Mouse (Mus musculus) skeletal muscle tissue, postnatal 0 days (tissue): Measurements from ENCODE around the gene Ranbp3. TPM values are rescaled to one million over a fixed set of nuclear protein-coding genes. Genes with fewer than 3 reads are reported as not detected.

ENCODE experiments used
- polyA plus RNA-seq: library from polyadenylated mRNA; unstranded; fragments of >200 nt; fragmentation: Nextera tagmentation; extraction: Ambion mirVana; gene quantifications from 2 replicates; pipeline ENCODE4 v1.2.1, GENCODE M21; 2015

Gene Ranbp3
- 36.7 and 39.3 TPM in 2 replicates for polyA plus RNA-seq

DNA sequence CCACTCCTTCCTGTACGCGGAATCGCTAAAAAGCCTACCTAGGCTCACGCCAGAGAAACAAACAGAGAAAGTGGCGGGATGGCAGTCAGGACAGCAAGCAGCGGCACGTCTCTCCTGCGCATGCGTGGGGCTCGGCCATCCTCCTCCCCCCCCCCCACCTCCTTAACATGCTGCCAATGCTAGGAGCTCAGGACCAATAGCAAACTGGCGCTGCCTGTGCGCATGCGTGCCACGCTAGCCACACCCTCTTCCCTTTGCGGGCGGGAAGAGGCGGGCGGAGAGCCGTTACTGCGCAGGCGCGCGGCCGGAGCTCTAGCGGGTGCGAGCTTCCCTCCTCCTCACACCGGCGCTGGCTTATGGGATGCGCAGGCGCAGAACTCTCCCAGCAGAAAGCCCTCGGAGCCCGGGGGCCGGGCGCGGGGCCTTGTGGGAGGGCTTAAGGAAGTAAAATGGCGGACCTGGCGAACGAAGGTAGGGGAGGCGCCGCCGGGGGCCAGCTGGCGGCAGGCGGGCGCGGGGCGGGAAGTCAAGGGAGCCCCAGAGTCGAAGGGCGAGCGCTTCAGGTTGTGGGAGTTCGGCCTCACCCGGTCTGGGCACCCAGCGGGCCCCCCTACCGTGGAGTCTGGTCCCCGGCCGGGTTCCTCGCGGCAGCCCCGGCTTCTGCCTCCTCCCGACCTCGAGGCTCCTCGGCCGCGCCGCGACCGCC is at the start of gene Ranbp3:
Ranbp3 (plus strand) TSS at position 354 of the 706 bp plus-strand sequence.

DNA sequence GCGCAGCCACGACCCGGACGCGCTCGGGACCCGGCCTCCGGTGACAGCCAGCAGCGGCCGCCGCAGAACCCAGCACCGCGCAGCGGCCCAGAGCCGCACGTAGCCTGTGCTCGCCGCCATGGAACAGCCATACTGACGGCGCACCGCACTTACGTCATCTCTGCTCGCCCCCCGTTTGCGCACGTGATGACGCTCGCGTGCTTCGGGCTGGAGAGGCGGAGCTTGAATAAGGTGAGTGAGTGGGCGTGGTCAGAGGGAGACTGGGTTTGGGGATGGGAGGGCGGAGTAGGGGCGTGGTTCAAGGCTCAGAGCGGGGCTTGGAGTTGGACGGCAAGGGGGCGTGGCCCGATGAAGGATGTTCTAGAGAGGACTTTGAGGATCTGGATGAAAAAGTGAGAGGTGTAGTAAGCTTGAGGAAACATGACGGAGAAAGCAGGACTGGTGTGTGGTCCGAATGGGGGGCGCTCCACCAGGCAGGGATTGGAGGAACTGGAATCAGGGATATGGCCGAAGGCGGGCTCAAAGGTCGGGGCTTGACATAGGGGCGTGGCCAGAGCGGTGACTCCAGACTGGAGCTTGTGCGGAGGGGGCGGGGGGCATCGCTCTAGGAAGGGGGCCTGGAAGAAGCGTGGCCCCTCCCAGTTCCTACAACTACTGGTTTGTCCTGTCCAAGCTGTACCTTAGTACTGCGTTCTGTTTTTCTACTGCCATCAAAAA is 46.2 kb upstream of the Ranbp3 start, which contains the start of gene Lonp1:
Lonp1 (minus strand) TSS at position 134 of the 717 bp plus-strand sequence.

DNA sequence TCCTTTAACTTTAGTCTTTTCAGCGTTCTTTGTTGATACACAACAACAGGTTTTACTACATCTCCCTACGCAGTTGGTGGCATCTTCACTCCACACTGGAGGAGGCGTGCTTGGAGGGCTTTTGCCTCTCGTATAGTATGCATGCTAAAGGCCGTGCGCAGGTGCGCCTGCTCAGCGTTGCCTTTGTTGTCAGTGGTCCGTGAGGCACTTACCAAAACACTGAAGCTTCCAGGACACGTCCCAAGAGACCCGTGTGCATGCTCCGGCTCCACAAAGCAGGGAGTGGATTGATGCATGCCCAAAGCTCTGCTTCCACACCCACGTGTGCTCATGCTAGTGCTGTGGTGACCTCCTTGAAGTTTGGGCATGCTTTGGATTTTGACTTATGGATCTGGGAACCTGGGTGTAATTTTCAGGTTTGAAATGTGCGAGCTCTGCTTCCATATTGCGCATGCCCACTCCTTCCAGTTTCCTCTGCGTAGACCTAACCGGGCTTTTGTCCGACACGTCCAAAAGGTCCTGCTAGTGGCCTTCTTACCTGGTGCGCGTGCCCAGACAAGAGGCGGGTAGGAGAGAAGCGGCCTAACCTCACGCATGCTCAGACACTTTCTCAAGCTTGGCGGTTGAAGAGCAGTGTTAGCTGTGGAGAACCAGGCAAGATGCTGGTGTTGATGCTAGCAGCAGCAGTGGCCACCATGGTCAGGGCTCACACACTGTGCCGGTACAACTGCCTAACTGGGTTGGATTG is 45.4 kb upstream of the Ranbp3 start, which contains the start of gene Catsperd:
Catsperd (plus strand) TSS at position 614 of the 748 bp plus-strand sequence.

DNA sequence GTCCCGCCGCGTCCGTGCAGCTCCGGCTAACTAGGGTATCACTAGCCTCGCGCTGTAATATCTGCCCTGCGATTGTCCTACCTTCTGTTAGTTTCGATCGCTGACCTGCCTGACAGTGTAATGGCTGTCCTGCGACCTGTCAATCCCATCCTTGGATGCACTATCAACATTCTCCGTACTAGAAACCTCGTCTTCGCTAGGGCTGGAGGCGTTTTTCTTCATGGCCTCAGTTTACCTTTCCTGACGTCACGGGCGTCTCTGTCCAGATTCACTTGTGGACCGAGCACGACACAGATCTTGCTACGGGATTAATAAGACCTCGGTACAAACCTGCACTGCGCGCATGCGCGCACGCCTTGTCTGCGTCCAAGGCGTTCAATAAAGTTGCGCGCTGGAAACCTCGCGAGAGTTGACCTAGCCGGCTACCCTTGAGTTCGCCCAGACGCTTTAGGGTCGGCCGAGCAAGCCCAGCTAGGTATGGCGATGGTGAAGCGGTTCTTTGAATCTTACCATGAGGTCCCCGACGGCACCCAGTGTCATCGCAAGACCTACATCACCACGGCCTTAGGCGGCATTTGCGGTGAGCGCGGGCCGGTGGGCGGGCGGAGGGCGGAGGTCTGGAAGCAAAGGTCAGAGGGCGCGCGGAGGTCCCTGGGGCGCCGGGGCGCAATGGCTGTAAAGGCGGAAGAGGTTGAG is 44.4 kb downstream of the Ranbp3 start, which contains the start of the genes Ndufa11 and Vmac:
Ndufa11 (plus strand) TSS at position 405 of the 696 bp plus-strand sequence.
Vmac (minus strand) TSS at position 660 of the 696 bp plus-strand sequence.

DNA sequence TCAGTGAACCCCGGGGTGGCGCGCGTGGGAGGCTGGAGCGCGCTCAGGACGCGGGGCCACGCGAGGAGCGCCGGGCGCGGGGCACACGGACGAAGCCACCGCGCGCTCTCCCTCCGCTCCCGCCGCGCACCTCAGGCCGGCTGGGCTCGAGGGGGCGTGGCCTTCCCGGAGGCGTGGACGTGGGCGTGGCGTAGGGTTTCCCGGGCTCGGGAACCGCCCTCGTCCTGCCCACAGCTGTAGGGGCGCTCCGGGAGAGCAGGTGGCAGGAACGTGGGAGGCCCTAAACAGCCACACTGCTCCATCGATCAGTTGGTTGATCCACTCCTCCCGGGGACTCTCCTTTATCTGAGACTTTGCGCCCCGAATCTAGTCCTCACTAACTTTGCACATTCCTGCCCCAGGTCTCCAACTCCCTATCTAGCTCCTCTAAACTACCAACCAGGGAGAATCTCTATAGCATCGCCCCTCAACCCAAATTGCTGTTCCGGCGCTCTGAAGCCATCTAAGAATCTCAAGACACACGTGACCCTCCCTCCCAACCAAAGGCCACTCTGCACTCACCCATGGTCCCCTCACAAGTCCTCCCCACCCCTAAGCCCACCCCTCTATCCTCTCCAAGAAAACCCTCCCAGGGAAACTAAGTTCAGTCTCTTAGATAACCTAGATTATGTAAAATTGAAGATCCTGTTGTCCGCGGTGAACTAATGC is 84.5 kb downstream of the Ranbp3 start, which contains the start of gene Nrtn:
Nrtn (minus strand) TSS at position 115 of the 708 bp plus-strand sequence.

Other genes with a start within 250 kb of the Ranbp3 start
- gene Ptprs, start 196.8 kb upstream of the Ranbp3 start, polyA plus RNA-seq, result 17.7 and 21.6 TPM in 2 replicates
- gene Znrf4, start 160.9 kb upstream of the Ranbp3 start, polyA plus RNA-seq, result not detected in 2 replicates
- 0.22 and 1.0 TPM in 2 replicates for gene Gm20219, start 118.9 kb upstream of the Ranbp3 start, polyA plus RNA-seq
- 24.4 and 31.3 TPM in 2 replicates for gene Safb2, start 88.7 kb upstream of the Ranbp3 start, polyA plus RNA-seq
- gene Safb, start 88.5 kb upstream of the Ranbp3 start, polyA plus RNA-seq, result 47.9 and 50.0 TPM in 2 replicates
- gene 2410015M20Rik, start 63.5 kb upstream of the Ranbp3 start, polyA plus RNA-seq, result 365 and 383 TPM in 2 replicates
- 1,491 and 1,689 TPM in 2 replicates for gene Rpl36, start 59.9 kb upstream of the Ranbp3 start, polyA plus RNA-seq
- gene Lonp1, start 46.4 kb upstream of the Ranbp3 start, polyA plus RNA-seq, result 27.8 and 29.4 TPM in 2 replicates
- gene Catsperd, start 45.2 kb upstream of the Ranbp3 start, polyA plus RNA-seq, result 0.05 and 0.12 TPM in 2 replicates
- 746 and 852 TPM in 2 replicates for gene Ndufa11, start 44.5 kb downstream of the Ranbp3 start, polyA plus RNA-seq
- 7.1 and 10.0 TPM in 2 replicates for gene Vmac, start 44.7 kb downstream of the Ranbp3 start, polyA plus RNA-seq
- 2.5 and 6.9 TPM in 2 replicates for gene Nrtn, start 84.2 kb downstream of the Ranbp3 start, polyA plus RNA-seq
- 19.2 and 19.3 TPM in 2 replicates for gene Dus3l, start 91.5 kb downstream of the Ranbp3 start, polyA plus RNA-seq
- gene Prr22, start 97.0 kb downstream of the Ranbp3 start, polyA plus RNA-seq, result 0.10 and 0.36 TPM in 2 replicates
- gene Rfx2, start 157.7 kb downstream of the Ranbp3 start, polyA plus RNA-seq, result 2.9 and 3.1 TPM in 2 replicates
- gene Acsbg2, start 201.2 kb downstream of the Ranbp3 start, polyA plus RNA-seq, result not detected in 2 replicates
- gene 1700061G19Rik, start 202.2 kb downstream of the Ranbp3 start, polyA plus RNA-seq, result 0.06 and 0.13 TPM in 2 replicates